Mouse (Mus musculus) v-Abl transformed pro-B cells (cell line): Measurements from ENCODE around the gene Pcp4l1.

Experiments
- in situ Hi-C, 2 experiments: fragments of 400-800 bp; cut with MboI; formaldehyde crosslinking; loops; one replicate each; pipeline ENCODE4 v1.15.1; 2025; ENCODE audit not compliant: unreplicated experiment in 2 of 2

Pcp4l1 gene

GRCm38 (mm10) chr1:171195887-171196397 lies at the start of gene Pcp4l1:
Pcp4l1 (minus strand) TSS chr1:171196268.
- in situ Hi-C loops, result no loop called here

GRCm38 (mm10) chr1:171245353-171245752 lies 49.3 kb upstream of the Pcp4l1 start:
- in situ Hi-C loops, result loop anchor here (25.0 kb wide), 2 partner anchors 233 to 608 kb away; partner anchors contain the start of genes Fcgr4 (in 1 of the 2) and Olfml2b (in 1 of the 2)

GRCm38 (mm10) chr1:171241952-171242351 lies 45.9 kb upstream of the Pcp4l1 start:
- in situ Hi-C loops, result loop anchor here (25.0 kb wide), 2 partner anchors 230 to 605 kb away; partner anchors contain the start of genes Fcgr4 (in 1 of the 2) and Olfml2b (in 1 of the 2)

- in situ Hi-C loops, result loop anchor here (25.0 kb wide), 2 partner anchors 229 to 604 kb away; partner anchors contain the start of genes Fcgr4 (in 1 of the 2) and Olfml2b (in 1 of the 2)
Measured at GRCm38 (mm10) chr1:171240911-171241310, 44.8 kb upstream of the Pcp4l1 start.

GRCm38 (mm10) chr1:171239992-171240744 lies 44.1 kb upstream of the Pcp4l1 start:
- in situ Hi-C loops, result loop anchor here (25.0 kb wide), 2 partner anchors 228 to 603 kb away; partner anchors contain the start of genes Fcgr4 (in 1 of the 2) and Olfml2b (in 1 of the 2)

GRCm38 (mm10) chr1:171238463-171238862 lies 42.4 kb upstream of the Pcp4l1 start:
- in situ Hi-C loops, result loop anchor here (25.0 kb wide), 2 partner anchors 226 to 601 kb away; partner anchors contain the start of genes Fcgr4 (in 1 of the 2) and Olfml2b (in 1 of the 2)

- in situ Hi-C loops, result loop anchor here (25.0 kb wide), 2 partner anchors 225 to 600 kb away; partner anchors contain the start of genes Fcgr4 (in 1 of the 2) and Olfml2b (in 1 of the 2)
Measured at GRCm38 (mm10) chr1:171237438-171237837, 41.4 kb upstream of the Pcp4l1 start.

- in situ Hi-C loops, result loop anchor here (25.0 kb wide), 2 partner anchors 223 to 598 kb away; partner anchors contain the start of genes Fcgr4 (in 1 of the 2) and Olfml2b (in 1 of the 2)
Measured at GRCm38 (mm10) chr1:171235791-171236190, 39.7 kb upstream of the Pcp4l1 start.

- in situ Hi-C loops, result loop anchor here (25.0 kb wide), 2 partner anchors 222 to 597 kb away; partner anchors contain the start of genes Fcgr4 (in 1 of the 2) and Olfml2b (in 1 of the 2)
Measured at GRCm38 (mm10) chr1:171234538-171234937, 38.5 kb upstream of the Pcp4l1 start.

- in situ Hi-C loops, result loop anchor here (25.0 kb wide), 2 partner anchors 222 to 597 kb away; partner anchors contain the start of genes Fcgr4 (in 1 of the 2) and Olfml2b (in 1 of the 2)
Measured at GRCm38 (mm10) chr1:171234126-171234525, 38.1 kb upstream of the Pcp4l1 start, which contains the start of gene Fcer1g. Fcer1g (minus strand) TSS chr1:171234365.

GRCm38 (mm10) chr1:171232800-171233730 lies 37.0 kb upstream of the Pcp4l1 start:
- in situ Hi-C loops, result loop anchor here (25.0 kb wide), 2 partner anchors 221 to 596 kb away; partner anchors contain the start of genes Fcgr4 (in 1 of the 2) and Olfml2b (in 1 of the 2)

GRCm38 (mm10) chr1:171232348-171232747 lies 36.3 kb upstream of the Pcp4l1 start:
- in situ Hi-C loops, result loop anchor here (25.0 kb wide), 2 partner anchors 220 to 595 kb away; partner anchors contain the start of genes Fcgr4 (in 1 of the 2) and Olfml2b (in 1 of the 2)

- in situ Hi-C loops, result loop anchor here (25.0 kb wide), 2 partner anchors 220 to 595 kb away; partner anchors contain the start of genes Fcgr4 (in 1 of the 2) and Olfml2b (in 1 of the 2)
Measured at GRCm38 (mm10) chr1:171231844-171232243, 35.8 kb upstream of the Pcp4l1 start.

- in situ Hi-C loops, result loop anchor here (25.0 kb wide), 2 partner anchors 218 to 593 kb away; partner anchors contain the start of genes Fcgr4 (in 1 of the 2) and Olfml2b (in 1 of the 2)
Measured at GRCm38 (mm10) chr1:171230215-171230614, 34.1 kb upstream of the Pcp4l1 start.

GRCm38 (mm10) chr1:171229750-171230149 lies 33.7 kb upstream of the Pcp4l1 start:
- in situ Hi-C loops, result loop anchor here (10.0 to 25.0 kb wide), 3 partner anchors 217 to 592 kb away; partner anchors contain the start of genes Fcgr4 (in 1 of the 2) and Olfml2b (in 1 of the 2)

GRCm38 (mm10) chr1:171227879-171228278 lies 31.8 kb upstream of the Pcp4l1 start:
- in situ Hi-C loops, result loop anchor here (10.0 to 25.0 kb wide), 3 partner anchors 216 to 591 kb away; partner anchors contain the start of genes Fcgr4 (in 1 of the 2) and Olfml2b (in 1 of the 2)

- in situ Hi-C loops, result loop anchor here (10.0 to 25.0 kb wide), 3 partner anchors 214 to 589 kb away; partner anchors contain the start of genes Fcgr4 (in 1 of the 2) and Olfml2b (in 1 of the 2)
Measured at GRCm38 (mm10) chr1:171226780-171227179, 30.7 kb upstream of the Pcp4l1 start.

GRCm38 (mm10) chr1:171224857-171225256 lies 28.8 kb upstream of the Pcp4l1 start, which contains the start of gene Apoa2:
Apoa2 (plus strand) TSS chr1:171225054.
- in situ Hi-C loops, result loop anchor here (5.0 to 25.0 kb wide), 7 partner anchors 58 to 588 kb away; partner anchors contain the start of genes Fcgr4 (in 1 of the 2) and Olfml2b (in 1 of the 2)
